14 mouse cellular contexts compared by ENCODE assay signal in the genomic region with DNA sequence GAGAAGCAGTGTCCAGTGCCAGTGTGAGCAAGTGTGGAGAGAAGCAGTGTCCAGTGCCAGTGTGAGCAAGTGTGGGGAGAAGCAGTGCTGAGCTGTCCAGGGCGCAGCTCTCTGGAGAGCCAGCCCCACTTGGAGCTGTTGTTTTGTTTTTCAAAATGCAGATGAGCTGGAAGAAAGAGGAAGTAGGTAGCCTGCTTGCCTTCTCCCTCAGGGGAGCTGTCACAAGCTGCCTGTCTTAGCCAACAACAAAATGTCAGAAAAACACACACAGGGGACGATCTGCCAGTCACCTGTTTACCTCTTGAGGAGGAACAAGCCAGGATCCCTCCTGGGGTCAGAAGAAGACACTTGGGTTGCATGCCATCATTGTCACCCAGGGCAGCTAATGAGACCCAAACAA.
DNase-seq lines count a peak whose midpoint lies in the region; ATAC-seq lines count a peak whose summit lies in the region.
"Had no signal": no experiment of that assay in that cellular context is flagged by ENCODE, and none has a peak within 500 bp of the region (broad histone marks: within the 10 kb centered on the region; RNA-seq: fewer than 3 reads in every experiment).

No protein-coding gene starts in this region.

- WGBS in hindbrain, embryonic 13.5 days = 41% methylated on average over 2 of the region's 2 CpGs
- 29% methylated on average over 2 of the region's 2 CpGs for WGBS in hindbrain, embryonic 14.5 days

- ATAC-seq in hindbrain, embryonic 13.5 days (ENCODE audit: low FRiP score) = no peak
- ATAC-seq in hindbrain, embryonic 14.5 days (ENCODE audit: low FRiP score) = no peak

- peak overlapping the region; percentile 19; the same call in 1 of the 2 replicates for H3K27ac ChIP-seq in hindbrain, embryonic 13.5 days
- H3K27ac ChIP-seq in hindbrain, embryonic 14.5 days = no peak overlapping the region

- no peak for DNase-seq in hindbrain, embryonic 14.5 days (ENCODE audit: low spot score)
- peak; percentile 85 for DNase-seq in A20 (ENCODE audit: low read depth, low spot score)
- peak; percentile 9 for DNase-seq in adipocyte (ENCODE audit: low spot score)
- no peak for DNase-seq in urinary bladder, adult 18-20 months (ENCODE audit: low spot score in 2 of 2)
- no peak for DNase-seq in right cerebral cortex, adult 18-20 months
- no peak for DNase-seq in adrenal gland, postnatal 10 days
- DNase-seq: adrenal gland, postnatal 36 days; embryo, embryonic 11 days; kidney, postnatal 36 days; midbrain, embryonic 14.5 days; retina, postnatal 1 day had no signal

- peaks cover 12% of the 10 kb centered on the region; the same call in 1 of the 2 replicates for H3K36me3 ChIP-seq in hindbrain, embryonic 13.5 days
- peaks cover 17% of the 10 kb centered on the region for H3K36me3 ChIP-seq in hindbrain, embryonic 14.5 days (replicated peaks; ENCODE audit: control insufficient read depth, insufficient read depth)
- peaks cover 48% of the 10 kb centered on the region for H3K36me3 ChIP-seq in megakaryocyte, embryonic 14.5 days (replicated peaks; ENCODE audit: low read length)

- no peaks in the 10 kb centered on the region for H3K9me3 ChIP-seq in hindbrain, embryonic 13.5 days
- no peaks in the 10 kb centered on the region for H3K9me3 ChIP-seq in hindbrain, embryonic 14.5 days (ENCODE audit: control insufficient read depth, low read length)
- H3K9me3 ChIP-seq in megakaryocyte, embryonic 14.5 days = no peaks in the 10 kb centered on the region
- H3K9me3 ChIP-seq: hindbrain, embryonic 10.5 days had no signal

- H3K4me1 ChIP-seq in hindbrain, embryonic 13.5 days (replicated peaks) = peaks cover 48% of the 10 kb centered on the region
- peaks cover 27% of the 10 kb centered on the region for H3K4me1 ChIP-seq in hindbrain, embryonic 14.5 days (replicated peaks; ENCODE audit: control insufficient read depth, insufficient read depth, low read length)
- peaks cover 62% of the 10 kb centered on the region for H3K4me1 ChIP-seq in megakaryocyte, embryonic 14.5 days

- no peak overlapping the region for H3K4me2 ChIP-seq in hindbrain, embryonic 13.5 days
- no peak overlapping the region for H3K4me2 ChIP-seq in hindbrain, embryonic 14.5 days (replicated peaks)

- H3K27me3 ChIP-seq in hindbrain, embryonic 13.5 days = no peaks in the 10 kb centered on the region
- H3K27me3 ChIP-seq in hindbrain, embryonic 14.5 days (ENCODE audit: control insufficient read depth, insufficient read depth, low read length) = no peaks in the 10 kb centered on the region
- no peaks in the 10 kb centered on the region for H3K27me3 ChIP-seq in megakaryocyte, embryonic 14.5 days (replicated peaks)

- H3K9ac ChIP-seq in hindbrain, embryonic 13.5 days = no peak overlapping the region
- H3K9ac ChIP-seq in hindbrain, embryonic 14.5 days = no peak overlapping the region

- no peak overlapping the region for H3K4me3 ChIP-seq in hindbrain, embryonic 13.5 days
- H3K4me3 ChIP-seq in hindbrain, embryonic 14.5 days (replicated peaks; ENCODE audit: low read length) = no peak overlapping the region
- H3K4me3 ChIP-seq in megakaryocyte, embryonic 14.5 days (replicated peaks) = peak overlapping the region; percentile 33
- H3K4me3 ChIP-seq: hindbrain, embryonic 10.5 days had no signal

Comparison
In these comparisons a context has a peak if more than half of its experiments do, and no peak if none do; other contexts are left out.
1. DNase-seq: peak in A20 (single experiment) and adipocyte (single experiment); none in hindbrain, embryonic 14.5 days (single experiment), urinary bladder, adult 18-20 months (0 of 2), right cerebral cortex, adult 18-20 months (single experiment) and adrenal gland, postnatal 10 days (single experiment).